Mouse (Mus musculus) CD4-positive, CD25-positive, alpha-beta regulatory T cell, adult 2 months (primary cell): ENCODE data around the gene Vmn1r4.

ENCODE experiments used
- DNase-seq: peaks from one replicate; pipeline ENCODE4 v3.0.0-alpha.2; 2012; ENCODE audit warnings: low read depth, low spot score

Gene Vmn1r4

GRCm38 (mm10) chr6:56916279-56916678, 7.5 kb upstream of the Vmn1r4 start:
- DNase-seq = peak; percentile 79

- no peak for DNase-seq
Measured at GRCm38 (mm10) chr6:56917578-56918368, 6.0 kb upstream of the Vmn1r4 start.

- DNase-seq = no peak
Measured at GRCm38 (mm10) chr6:56919330-56920044, 4.3 kb upstream of the Vmn1r4 start.

- no peak for DNase-seq
Measured at GRCm38 (mm10) chr6:56920222-56921092, 3.4 kb upstream of the Vmn1r4 start.

- DNase-seq = no peak
Measured at GRCm38 (mm10) chr6:56923331-56923725, 487 bp upstream of the Vmn1r4 start.

- no peak for DNase-seq
Measured at GRCm38 (mm10) chr6:56931648-56932415, 8.0 kb downstream of the Vmn1r4 start.

- no peak for DNase-seq
Measured at GRCm38 (mm10) chr6:56932464-56932863, 8.6 kb downstream of the Vmn1r4 start.

- no peak for DNase-seq
Measured at GRCm38 (mm10) chr6:56934366-56934765, 10.6 kb downstream of the Vmn1r4 start.

GRCm38 (mm10) chr6:56956436-56956835, 32.6 kb downstream of the Vmn1r4 start:
- DNase-seq = no peak

GRCm38 (mm10) chr6:56969973-56970372, 46.2 kb downstream of the Vmn1r4 start, which contains the start of gene Vmn1r5:
Gene Vmn1r5, plus strand, starts transcription at chr6:56970273.
- no peak for DNase-seq

GRCm38 (mm10) chr6:56996943-56997342, 73.1 kb downstream of the Vmn1r4 start, which contains the start of gene Vmn1r6:
Gene Vmn1r6, plus strand, starts transcription at chr6:56997243.
- no peak for DNase-seq
